Comparison of ENCODE assay signal across 1 mouse cellular context in the genomic region with DNA sequence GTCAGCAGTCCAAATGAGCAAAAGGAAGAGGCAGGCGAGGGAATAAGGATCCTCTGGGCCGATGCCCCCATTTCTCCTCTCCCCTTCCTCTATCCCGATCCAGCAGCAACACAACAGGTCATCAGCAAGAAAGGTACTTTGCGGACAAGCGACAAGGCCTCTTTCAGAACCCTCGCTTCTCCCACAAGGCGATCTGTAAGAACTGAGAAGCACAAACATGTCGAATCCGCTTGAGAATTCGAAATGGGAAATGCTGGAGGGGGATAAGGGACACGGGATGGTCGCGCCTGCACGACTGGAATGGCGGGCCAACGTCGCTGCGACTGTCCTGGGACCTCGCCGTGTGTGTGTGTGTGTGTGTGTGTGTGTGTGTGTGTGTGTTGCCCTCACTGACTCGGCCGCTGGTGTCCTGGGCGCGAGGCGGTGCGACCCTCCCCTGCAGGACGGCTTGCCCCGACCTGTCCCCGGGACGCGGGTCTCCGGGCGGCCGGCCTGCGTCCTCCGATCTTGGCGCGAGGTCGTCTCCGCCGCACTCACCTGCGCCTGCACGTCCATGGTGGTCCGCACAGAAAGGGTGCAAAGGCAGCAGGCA.
A peak's percentile ranks its signal among the peaks of the same experiment; 100 is the strongest.
TF ChIP-seq lines count a peak whose summit lies in the region.

No protein-coding gene starts in this region.

TF ChIP-seq in MEL, 35 proteins besides CTCF, POLR2A, EP300 and RAD21:
- TF ChIP-seq E2F4 (IDR thresholded peaks at IDR 0.05; ENCODE audit: borderline replicate concordance, low read depth, low read length) = 0 out of 2 replicates have a peak, but pooled peaks have one; percentile 10
